Mouse (Mus musculus): ENCODE data around the gene Grip1.

DNA sequence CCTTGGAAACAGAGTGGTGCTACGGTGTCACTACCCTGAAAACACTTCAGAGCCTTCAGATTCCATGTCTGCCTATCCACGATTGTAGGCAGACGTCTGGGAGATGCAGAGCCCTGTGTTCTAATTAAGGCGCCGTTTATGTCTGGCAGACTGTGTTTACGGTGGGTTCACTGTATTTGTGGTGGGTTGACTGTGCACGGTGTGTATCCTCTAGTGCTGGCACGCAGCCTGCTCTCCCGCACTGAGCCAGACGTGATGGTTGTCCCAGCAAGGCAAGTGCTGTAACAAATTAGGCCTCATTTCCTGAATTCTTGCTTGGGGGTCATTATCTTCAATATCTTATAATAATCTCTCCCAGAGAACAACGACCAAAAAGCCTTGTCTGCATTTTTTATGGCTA lies 680.1 kb downstream of the Grip1 start:
- TF ChIP-seq EP300 (IDR thresholded peaks at IDR 0.05; ENCODE audit: insufficient read depth, low read depth, low read length) = no peak
- no peak for TF ChIP-seq POLR2A (IDR thresholded peaks at IDR 0.05; ENCODE audit: insufficient read depth, low read depth, low read length)
